Mouse (Mus musculus): ENCODE data around the gene Slc25a27.

Slc25a27 gene

GRCm38 (mm10) chr17:43666576-43667289 lies at the start of gene Slc25a27:
TSS of gene Slc25a27 (minus strand) at chr17:43667214.
- peak; percentile 82 to 83 for DNase-seq (ENCODE audit: low spot score in 2 of 2)

GRCm38 (mm10) chr17:43716601-43717000 lies 49.6 kb upstream of the Slc25a27 start:
- DNase-seq (ENCODE audit: low spot score in 2 of 2), result no peak

GRCm38 (mm10) chr17:43714191-43714590 lies 47.2 kb upstream of the Slc25a27 start:
- no peak for DNase-seq (ENCODE audit: low spot score in 2 of 2)

- no peak for DNase-seq (ENCODE audit: low spot score in 2 of 2)
These were observed 44.7 kb upstream of the Slc25a27 start for GRCm38 (mm10) chr17:43711557-43712352.

GRCm38 (mm10) chr17:43707254-43707653 lies 40.2 kb upstream of the Slc25a27 start:
- DNase-seq (ENCODE audit: low spot score in 2 of 2), result no peak

- no peak for DNase-seq (ENCODE audit: low spot score in 2 of 2)
These were observed 39.7 kb upstream of the Slc25a27 start for GRCm38 (mm10) chr17:43706749-43707148.

GRCm38 (mm10) chr17:43704216-43704930 lies 37.4 kb upstream of the Slc25a27 start:
- no peak for DNase-seq (ENCODE audit: low spot score in 2 of 2)

GRCm38 (mm10) chr17:43701060-43701459 lies 34.0 kb upstream of the Slc25a27 start:
- no peak for DNase-seq (ENCODE audit: low spot score in 2 of 2)

- peak; percentile 39 to 85 for DNase-seq (ENCODE audit: low spot score in 2 of 2)
These were observed 32.1 kb upstream of the Slc25a27 start for GRCm38 (mm10) chr17:43698997-43699649.

GRCm38 (mm10) chr17:43689591-43689990 lies 22.6 kb upstream of the Slc25a27 start:
- DNase-seq (ENCODE audit: low spot score in 2 of 2), result no peak

GRCm38 (mm10) chr17:43684638-43685037 lies 17.6 kb upstream of the Slc25a27 start:
- DNase-seq (ENCODE audit: low spot score in 2 of 2), result no peak

- no peak for DNase-seq (ENCODE audit: low spot score in 2 of 2)
These were observed 17.1 kb upstream of the Slc25a27 start for GRCm38 (mm10) chr17:43684086-43684485.

GRCm38 (mm10) chr17:43677317-43677716 lies 10.3 kb upstream of the Slc25a27 start:
- no peak for DNase-seq (ENCODE audit: low spot score in 2 of 2)

GRCm38 (mm10) chr17:43676241-43676640 lies 9.2 kb upstream of the Slc25a27 start:
- DNase-seq (ENCODE audit: low spot score in 2 of 2), result no peak

GRCm38 (mm10) chr17:43675228-43675627 lies 8.2 kb upstream of the Slc25a27 start:
- DNase-seq (ENCODE audit: low spot score in 2 of 2), result no peak

- no peak for DNase-seq (ENCODE audit: low spot score in 2 of 2)
These were observed 4.9 kb upstream of the Slc25a27 start for GRCm38 (mm10) chr17:43671907-43672306.

GRCm38 (mm10) chr17:43669145-43669695 lies 2.2 kb upstream of the Slc25a27 start:
- no peak for DNase-seq (ENCODE audit: low spot score in 2 of 2)

- DNase-seq (ENCODE audit: low spot score in 2 of 2), result no peak
These were observed 353 bp upstream of the Slc25a27 start, which contains the start of gene Cyp39a1 for GRCm38 (mm10) chr17:43667290-43667843. TSS of gene Cyp39a1 (plus strand) at chr17:43667425.

- no peak for DNase-seq (ENCODE audit: low spot score in 2 of 2)
These were observed 15.5 kb downstream of the Slc25a27 start for GRCm38 (mm10) chr17:43651314-43652046.
